In genomic region chrX:170019219-170019953, GRCm38 (mm10) we compare ENCODE assay signal across 8 mouse cellular contexts. TPM values are rescaled to one million over a fixed set of nuclear protein-coding genes. Genes with fewer than 3 reads are reported as not detected.
DNase-seq lines count a peak whose midpoint lies in the region; ATAC-seq and TF ChIP-seq lines count a peak whose summit lies in the region.
"Not testable (repeated sequence)": the region's sequence is repeated elsewhere in the genome, so short reads cannot be mapped to it uniquely, and the experiment has no call there.

No protein-coding gene starts in this region.

- peak; percentile 36 for ATAC-seq in forebrain, postnatal 0 days
- peak; percentile 39 for ATAC-seq in lung, postnatal 0 days
- ATAC-seq in neural tube, embryonic 13.5 days (ENCODE audit: low read depth), result peak; percentile 51

- peaks cover 24% of the 10 kb centered on the region for H3K36me3 ChIP-seq in forebrain, postnatal 0 days (ENCODE audit: insufficient read depth)
- H3K36me3 ChIP-seq in lung, postnatal 0 days (ENCODE audit: insufficient read depth, low read length), result peaks cover 25% of the 10 kb centered on the region
- peaks cover 48% of the 10 kb centered on the region for H3K36me3 ChIP-seq in neural tube, embryonic 13.5 days

- H3K4me3 ChIP-seq in forebrain, postnatal 0 days (ENCODE audit: low read depth, low read length); lung, postnatal 0 days (ENCODE audit: low read depth, low read length); neural tube, embryonic 13.5 days: not testable (repeated sequence)

- 79% methylated on average over 30 of the region's 30 CpGs for WGBS in forebrain, postnatal 0 days
- WGBS in lung, postnatal 0 days, result 88% methylated on average over 30 of the region's 30 CpGs
- WGBS in neural tube, embryonic 13.5 days, result 85% methylated on average over 30 of the region's 30 CpGs

- H3K27me3 ChIP-seq in forebrain, postnatal 0 days (ENCODE audit: insufficient read depth, low read length); lung, postnatal 0 days (replicated peaks; ENCODE audit: insufficient read depth, low read length); neural tube, embryonic 13.5 days: not testable (repeated sequence)

- H3K27ac ChIP-seq in forebrain, postnatal 0 days (ENCODE audit: low read depth, low read length); lung, postnatal 0 days (ENCODE audit: low read length): not testable (repeated sequence)
- H3K27ac ChIP-seq in neural tube, embryonic 13.5 days (replicated peaks), result peak overlapping the region; percentile 11

- not testable (repeated sequence) for TF ChIP-seq EP300 in lung, postnatal 0 days (IDR thresholded peaks at IDR 0.05)

- not testable (repeated sequence) for TF ChIP-seq CTCF in forebrain, postnatal 0 days (IDR thresholded peaks at IDR 0.05; ENCODE audit: low read depth); lung, postnatal 0 days (IDR thresholded peaks at IDR 0.05)

- DNase-seq in ES-CJ7 (ENCODE audit: low read depth, low spot score), result peak; percentile 70
- peak; percentile 21 for DNase-seq in embryo, embryonic 10 days (ENCODE audit: low spot score)
- not testable (repeated sequence) for DNase-seq in forebrain, postnatal 0 days
- DNase-seq in heart, postnatal 4 days, result peak; percentile 66
- DNase-seq in kidney, postnatal 10 days, result peak; percentile 70
- DNase-seq in lung, postnatal 0 days (ENCODE audit: low spot score), result peak; percentile 26
- DNase-seq in thymus, postnatal 14 days, result peak; percentile 78

- H3K4me1 ChIP-seq in forebrain, postnatal 0 days (ENCODE audit: insufficient read depth); lung, postnatal 0 days (ENCODE audit: insufficient read depth, low read depth, low read length); neural tube, embryonic 13.5 days (replicated peaks): not testable (repeated sequence)

- H3K4me2 ChIP-seq in forebrain, postnatal 0 days (ENCODE audit: low read depth); lung, postnatal 0 days (replicated peaks; ENCODE audit: low read depth, low read length); neural tube, embryonic 13.5 days: not testable (repeated sequence)

- H3K9me3 ChIP-seq in forebrain, postnatal 0 days (ENCODE audit: low read length), result peaks cover 17% of the 10 kb centered on the region; the same call in 1 of the 2 replicates
- H3K9me3 ChIP-seq in lung, postnatal 0 days (ENCODE audit: low read length), result peaks cover 13% of the 10 kb centered on the region
- H3K9me3 ChIP-seq in neural tube, embryonic 13.5 days, result peaks cover 41% of the 10 kb centered on the region

- H3K9ac ChIP-seq in forebrain, postnatal 0 days; lung, postnatal 0 days (replicated peaks; ENCODE audit: low read depth); neural tube, embryonic 13.5 days: not testable (repeated sequence)

RNA-seq across cellular contexts. Expression of gene Gm21887, which starts 9.9 kb away (rescaled TPM):
- total RNA-seq in forebrain, postnatal 0 days (2014; rRNA removed), result 12.1 and 39.7 TPM in 2 replicates
- 156 and 231 TPM in 2 replicates for polyA plus RNA-seq in forebrain, postnatal 0 days (2015; fragmentation: Nextera tagmentation; extraction: Ambion mirVana)
- total RNA-seq in heart, postnatal 4 days (2021), result 100 to 1,000 TPM in 1 of 2 experiments, 10 to 100 TPM in 1; 99.1 to 109 TPM
- polyA plus RNA-seq in lung, postnatal 0 days (2015; fragmentation: Nextera tagmentation; extraction: Ambion mirVana), result 90.2 and 116 TPM in 2 replicates
- polyA plus RNA-seq in neural tube, embryonic 13.5 days (2015; fragmentation: Nextera tagmentation; extraction: Ambion mirVana), result 139 and 172 TPM in 2 replicates
